Mouse (Mus musculus) MEL (cell line): ENCODE data around the gene Zfc3h1.

Source experiments
- CHD1 ChIP-seq: IDR thresholded peaks from 2 replicates; pipeline ENCODE4 v1.6.1; 2012; ENCODE audit warnings: low read depth, mild to moderate bottlenecking, inconsistent platforms, low read length, improper control_type of control experiment
- CHD2 ChIP-seq: IDR thresholded peaks from 2 replicates; pipeline ENCODE4 v1.6.1; 2011; ENCODE audit warnings: low read length, improper control_type of control experiment
- CTCF ChIP-seq, 3 experiments: IDR thresholded peaks in 2 of 3; conservative IDR thresholded peaks in 1 of 3; 2 replicates each; pipeline ENCODE4 v1.5.1; 2011 to 2012; ENCODE audit warnings: low read length in 3 of 3, low read depth in 2 of 3, mild to moderate bottlenecking in 2 of 3, improper control_type of control experiment in 1 of 3, inconsistent platforms in 1 of 3, mixed read lengths in 1 of 3, moderate library complexity in 1 of 3; ENCODE audit not compliant: control insufficient read depth in 1 of 3, insufficient read depth in 1 of 3, poor library complexity in 1 of 3, severe bottlenecking in 1 of 3
- E2F4 ChIP-seq: IDR thresholded peaks from 2 replicates; pipeline ENCODE4 v1.6.1; 2011; ENCODE audit warnings: low read depth, low read length, improper control_type of control experiment, borderline replicate concordance
- ELF1 ChIP-seq: IDR thresholded peaks from 2 replicates; pipeline ENCODE4 v1.6.1; 2014; ENCODE audit warnings: low read depth, mild to moderate bottlenecking, inconsistent platforms, low read length, improper control_type of control experiment, moderate library complexity
- EP300 ChIP-seq, 2 experiments: IDR thresholded peaks; 2 replicates each; pipeline ENCODE4 v1.6.1; 2011; ENCODE audit warnings: improper control_type of control experiment in 2 of 2, low read length in 2 of 2, low read depth in 1 of 2, mild to moderate bottlenecking in 1 of 2
- ETS1 ChIP-seq: IDR thresholded peaks from 2 replicates; pipeline ENCODE4 v1.6.1; 2012; ENCODE audit warnings: low read depth, mild to moderate bottlenecking, inconsistent platforms, low read length, improper control_type of control experiment, moderate library complexity
- GATA1 ChIP-seq: IDR thresholded peaks from 2 replicates; pipeline ENCODE4 v1.6.1; 2011; ENCODE audit warnings: low read depth, low read length, improper control_type of control experiment
- POLR2A ChIP-seq, 2 experiments: IDR thresholded peaks; 2 replicates each; pipeline ENCODE4 v1.6.1; 2011 to 2012; ENCODE audit warnings: low read length in 2 of 2, mild to moderate bottlenecking in 2 of 2, control low read depth in 1 of 2, improper control_type of control experiment in 1 of 2, low read depth in 1 of 2, moderate library complexity in 1 of 2; ENCODE audit not compliant: control insufficient read depth in 1 of 2, insufficient read depth in 1 of 2, poor library complexity in 1 of 2
- TBP ChIP-seq: IDR thresholded peaks from 2 replicates; pipeline ENCODE4 v1.8.0; 2011; ENCODE audit warnings: low read depth, low read length, improper control_type of control experiment
- ZNF384 ChIP-seq: IDR thresholded peaks from 2 replicates; pipeline ENCODE4 v1.6.1; 2012; ENCODE audit warnings: low read depth, mild to moderate bottlenecking, inconsistent platforms, low read length, improper control_type of control experiment

GRCm38 (mm10) chr10:115382846-115383643 is 1.7 kb upstream of the Zfc3h1 start:
- TF ChIP-seq CHD2 = no peak
- TF ChIP-seq CTCF (IDR thresholded peaks at IDR 0.05 in 2 of 3, conservative IDR thresholded peaks at IDR 0.05 in 1 of 3; ENCODE audit: control insufficient read depth in 1 of 3, insufficient read depth in 1 of 3, low read depth in 2 of 3, low read length in 3 of 3, poor library complexity in 1 of 3, severe bottlenecking in 1 of 3) = no peak
- no peak for TF ChIP-seq GATA1
- no peak for TF ChIP-seq POLR2A (IDR thresholded peaks at IDR 0.05; ENCODE audit: control insufficient read depth in 1 of 2, insufficient read depth in 1 of 2, low read depth in 1 of 2, low read length in 2 of 2, poor library complexity in 1 of 2)
- no peak for TF ChIP-seq ELF1
- no peak for TF ChIP-seq CHD1
- TF ChIP-seq ZNF384 = no peak
- no peak for TF ChIP-seq EP300 (IDR thresholded peaks at IDR 0.05; ENCODE audit: low read depth in 1 of 2, low read length in 2 of 2)
- TF ChIP-seq E2F4 = no peak
- TF ChIP-seq ETS1 = no peak
- no peak for TF ChIP-seq TBP
